In the genomic region with DNA sequence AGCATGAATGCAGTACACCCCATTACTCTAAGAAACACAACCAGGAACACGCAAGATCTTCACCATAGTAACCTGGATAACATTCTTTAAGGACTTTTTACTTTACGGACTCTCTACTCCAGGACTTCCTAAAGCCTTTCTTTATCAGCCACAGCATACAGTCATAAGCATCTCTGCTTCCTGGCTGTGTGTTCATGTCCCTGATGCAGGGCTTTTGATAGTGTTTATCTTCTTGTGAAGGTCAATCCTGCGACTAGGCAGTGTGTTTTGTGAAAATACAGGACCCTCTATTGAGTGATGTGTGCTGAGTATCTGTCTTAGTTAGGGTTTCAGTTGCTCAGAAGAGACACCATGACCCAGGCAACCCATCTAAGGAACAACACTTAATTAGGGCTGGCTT, we compare ENCODE assay signal across 25 mouse cellular contexts.
DNase-seq lines count a peak whose midpoint lies in the region; ATAC-seq and TF ChIP-seq lines count a peak whose summit lies in the region.
"Had no signal": no experiment of that assay in that cellular context is flagged by ENCODE, and none has a peak within 500 bp of the region (broad histone marks: within the 10 kb centered on the region; RNA-seq: fewer than 3 reads in every experiment).

No protein-coding gene starts in this region.

- H3K4me1 ChIP-seq in liver, embryonic 12.5 days, result peaks cover 5% of the 10 kb centered on the region; the same call in 1 of the 2 replicates
- no peaks in the 10 kb centered on the region for H3K4me1 ChIP-seq in liver, embryonic 11.5 days (replicated peaks; ENCODE audit: control insufficient read depth, insufficient read depth, low read length)
- no peaks in the 10 kb centered on the region for H3K4me1 ChIP-seq in hindbrain, postnatal 0 days (ENCODE audit: insufficient read depth, low read length)
- H3K4me1 ChIP-seq: embryonic facial prominence, embryonic 12.5 days; embryonic facial prominence, embryonic 15.5 days had no signal

- ATAC-seq in liver, embryonic 12.5 days, result 0 out of 2 replicates have a peak, but pooled peaks have one; percentile 32
- ATAC-seq in liver, embryonic 11.5 days (replicated peaks; ENCODE audit: low FRiP score), result no peak; the same call in 1 of the 2 replicates
- ATAC-seq in megakaryocyte progenitor cell, adult 5-6 weeks (replicated peaks; ENCODE audit: poor library complexity), result peak; percentile 31; the same call in 1 of the 2 replicates
- ATAC-seq in hindbrain, postnatal 0 days, result no peak
- ATAC-seq: CD4-positive, CD25-positive, alpha-beta regulatory T cell, adult 4 months; forebrain, embryonic 14.5 days; forebrain, postnatal 0 days; intestine, postnatal 0 days had no signal

- H3K4me3 ChIP-seq in liver, embryonic 12.5 days, result no peak overlapping the region
- H3K4me3 ChIP-seq in liver, embryonic 11.5 days (ENCODE audit: low read depth, low read length), result no peak overlapping the region
- no peak overlapping the region for H3K4me3 ChIP-seq in hindbrain, postnatal 0 days (ENCODE audit: low read length)
- H3K4me3 ChIP-seq: embryonic facial prominence, embryonic 12.5 days; embryonic facial prominence, embryonic 15.5 days; gastrocnemius, adult 2 months; heart, embryonic 13.5 days had no signal

- no peak for TF ChIP-seq CTCF in hindbrain, postnatal 0 days (IDR thresholded peaks at IDR 0.05; ENCODE audit: low read depth)

- WGBS in liver, embryonic 12.5 days (ENCODE audit: insufficient replicate concordance), result 25% methylated on average over 3 of the region's 3 CpGs
- WGBS in liver, embryonic 11.5 days, result 49% methylated on average over 3 of the region's 3 CpGs
- 98% methylated on average over 3 of the region's 3 CpGs for WGBS in hindbrain, postnatal 0 days

- H3K9ac ChIP-seq in liver, embryonic 12.5 days, result no peak overlapping the region
- H3K9ac ChIP-seq in liver, embryonic 11.5 days (ENCODE audit: low read depth, low read length), result no peak overlapping the region
- H3K9ac ChIP-seq in hindbrain, postnatal 0 days (replicated peaks; ENCODE audit: low read length), result no peak overlapping the region
- H3K9ac ChIP-seq: embryonic facial prominence, embryonic 12.5 days; embryonic facial prominence, embryonic 15.5 days; forebrain, postnatal 0 days; heart, embryonic 13.5 days; hindbrain, embryonic 14.5 days had no signal

- no peak for DNase-seq in liver, embryonic 11.5 days (ENCODE audit: low spot score)
- DNase-seq in 416B (ENCODE audit: low read depth) (peak; percentile 73), MEL-GATA-1-ER (ENCODE audit: extremely low read depth, low read depth) (peak; percentile 91)
- no peak for DNase-seq in hindbrain, postnatal 0 days (ENCODE audit: low spot score)
- DNase-seq in adrenal gland, adult 18-20 months (ENCODE audit: low spot score in 2 of 2), result no peak
- DNase-seq: adrenal gland, postnatal 10 days; adrenal gland, postnatal 36 days; cerebellum, adult 11 months; cerebellum, adult 2 months; cerebellum, postnatal 14 days; forebrain, postnatal 0 days; gastrocnemius, adult 2 months; gastrocnemius, postnatal 14 days; heart, adult 18-20 months; heart, postnatal 14 days; heart, postnatal 4 days had no signal

- no peak overlapping the region for H3K4me2 ChIP-seq in liver, embryonic 12.5 days
- H3K4me2 ChIP-seq in liver, embryonic 11.5 days, result no peak overlapping the region
- no peak overlapping the region for H3K4me2 ChIP-seq in hindbrain, postnatal 0 days (ENCODE audit: low read depth, low read length)
- H3K4me2 ChIP-seq: embryonic facial prominence, embryonic 12.5 days; embryonic facial prominence, embryonic 15.5 days; heart, embryonic 13.5 days; hindbrain, embryonic 14.5 days had no signal

- no peaks in the 10 kb centered on the region for H3K36me3 ChIP-seq in liver, embryonic 12.5 days
- no peaks in the 10 kb centered on the region for H3K36me3 ChIP-seq in liver, embryonic 11.5 days (ENCODE audit: control insufficient read depth, insufficient read depth, low read length)
- no peaks in the 10 kb centered on the region for H3K36me3 ChIP-seq in hindbrain, postnatal 0 days (ENCODE audit: insufficient read depth, low read length)
- H3K36me3 ChIP-seq: embryonic facial prominence, embryonic 12.5 days had no signal

- no peak overlapping the region for H3K27ac ChIP-seq in liver, embryonic 12.5 days
- H3K27ac ChIP-seq in liver, embryonic 11.5 days (ENCODE audit: low read depth, low read length), result no peak overlapping the region
- H3K27ac ChIP-seq in hindbrain, postnatal 0 days, result no peak overlapping the region
- H3K27ac ChIP-seq: embryonic facial prominence, embryonic 12.5 days; embryonic facial prominence, embryonic 15.5 days; gastrocnemius, adult 2 months; heart, embryonic 13.5 days; hindbrain, embryonic 14.5 days had no signal

- no peaks in the 10 kb centered on the region for H3K27me3 ChIP-seq in liver, embryonic 12.5 days (replicated peaks)
- H3K27me3 ChIP-seq in liver, embryonic 11.5 days (replicated peaks; ENCODE audit: control insufficient read depth, insufficient read depth, low read length), result no peaks in the 10 kb centered on the region
- H3K27me3 ChIP-seq in hindbrain, postnatal 0 days (ENCODE audit: insufficient read depth, low read length), result no peaks in the 10 kb centered on the region
- H3K27me3 ChIP-seq: embryonic facial prominence, embryonic 12.5 days; embryonic facial prominence, embryonic 15.5 days; heart, embryonic 13.5 days had no signal

- H3K9me3 ChIP-seq in liver, embryonic 12.5 days (replicated peaks), result no peaks in the 10 kb centered on the region
- H3K9me3 ChIP-seq in liver, embryonic 11.5 days (ENCODE audit: control insufficient read depth, low read length), result no peaks in the 10 kb centered on the region
- no peaks in the 10 kb centered on the region for H3K9me3 ChIP-seq in hindbrain, postnatal 0 days (ENCODE audit: low read length)
- H3K9me3 ChIP-seq: embryonic facial prominence, embryonic 12.5 days; embryonic facial prominence, embryonic 15.5 days; heart, embryonic 13.5 days had no signal

Comparison
In these comparisons a context has a peak if more than half of its experiments do, and no peak if none do; other contexts are left out.
1. ATAC-seq: peak in liver, embryonic 12.5 days (single experiment) and megakaryocyte progenitor cell, adult 5-6 weeks (single experiment); none in liver, embryonic 11.5 days (single experiment) and hindbrain, postnatal 0 days (single experiment).
2. DNase-seq: peak in 416B (single experiment) and MEL-GATA-1-ER (single experiment); none in liver, embryonic 11.5 days (single experiment), hindbrain, postnatal 0 days (single experiment) and adrenal gland, adult 18-20 months (0 of 2).